Mouse (Mus musculus): ENCODE data around the gene Ncstn. TPM values are rescaled to one million over a fixed set of nuclear protein-coding genes. Genes with fewer than 3 reads are reported as not detected.
A peak's percentile ranks its signal among the peaks of the same experiment; 100 is the strongest.

Ncstn gene
- polyA plus RNA-seq, 1 experiment from 2014 or later = 129 TPM

DNA sequence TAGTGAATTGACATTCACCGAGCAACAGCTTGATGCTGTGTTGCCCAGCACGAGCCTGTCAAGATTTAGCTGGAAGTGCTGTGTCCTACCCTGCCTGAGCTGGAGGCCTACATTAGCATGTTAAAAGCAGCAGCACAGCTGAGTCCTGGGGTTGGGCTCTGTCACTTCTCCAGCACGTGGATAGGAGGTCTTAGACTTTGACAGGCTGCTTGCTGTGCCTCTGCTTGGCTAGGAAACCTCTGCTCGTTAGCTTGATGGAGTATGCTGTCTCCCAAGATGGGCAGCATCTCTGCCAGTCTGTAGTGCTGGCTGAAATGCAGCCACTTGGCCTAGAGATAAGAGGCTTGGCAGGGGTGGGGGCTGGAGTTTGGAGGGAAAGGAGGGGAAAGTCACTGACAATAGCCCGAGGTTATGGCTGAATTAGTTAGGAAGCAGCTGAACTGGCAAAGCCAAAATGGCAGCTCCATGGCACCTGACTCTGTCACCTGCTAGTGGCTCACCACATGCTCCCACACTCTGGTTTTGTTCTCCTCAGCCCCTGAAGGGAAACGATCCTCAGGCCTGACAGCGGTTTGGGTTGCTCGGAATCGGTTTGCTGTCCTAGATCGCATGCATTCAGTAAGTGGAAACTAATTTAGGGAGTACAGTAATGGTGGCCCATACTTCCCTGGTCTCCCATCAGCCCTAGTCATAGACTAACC, 25.3 kb upstream of the Ncstn start:
- no peak for TF ChIP-seq CTCF (IDR thresholded peaks at IDR 0.05; ENCODE audit: low read depth)
- Histone ChIP-seq H3K27ac (no peak overlapping the region), H3K9me3 (replicated peaks; ENCODE audit: low read length) (no peaks in the 10 kb centered on the region), H3K4me3 (replicated peaks; ENCODE audit: low read depth, low read length) (no peak overlapping the region), H3K27me3 (ENCODE audit: insufficient read depth, low read length) (no peaks in the 10 kb centered on the region), H3K36me3 (ENCODE audit: insufficient read depth, low read length) (peaks cover 86% of the 10 kb centered on the region), H3K9ac (ENCODE audit: low read depth, low read length) (no peak overlapping the region), H3K4me1 (replicated peaks; ENCODE audit: insufficient read depth, low read length) (no peaks in the 10 kb centered on the region), H3K4me2 (ENCODE audit: low read length) (no peak overlapping the region)
- DNase-seq (ENCODE audit: low spot score) (no peak), ATAC-seq (replicated peaks; ENCODE audit: low FRiP score, low read depth) (no peak)
- WGBS = 79% methylated on average over 10 of the region's 10 CpGs

DNA sequence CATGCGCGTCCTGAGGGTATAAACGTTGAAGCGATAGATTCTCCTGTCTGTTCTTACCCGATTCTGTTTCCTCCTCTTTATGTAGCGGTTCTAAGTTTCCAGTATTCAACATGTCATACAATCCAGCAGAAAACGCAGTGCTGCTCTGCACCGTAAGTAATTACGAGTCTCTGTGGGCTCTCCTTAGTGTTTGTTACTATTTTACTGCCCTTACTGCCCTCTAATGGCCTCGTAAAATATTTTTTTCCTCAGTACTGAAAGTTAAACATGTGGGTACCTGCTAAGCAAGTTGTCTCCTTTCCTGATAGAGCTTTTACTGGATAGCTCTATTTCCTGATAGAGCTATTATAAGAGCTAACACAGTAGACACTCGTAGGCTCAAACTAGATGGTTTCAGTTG, 22.5 kb upstream of the Ncstn start:
- Histone ChIP-seq H3K4me1 (replicated peaks; ENCODE audit: insufficient read depth, low read length) (no peaks in the 10 kb centered on the region), H3K4me3 (replicated peaks; ENCODE audit: low read depth, low read length) (no peak overlapping the region), H3K4me2 (ENCODE audit: low read length) (no peak overlapping the region), H3K9ac (ENCODE audit: low read depth, low read length) (no peak overlapping the region), H3K27me3 (ENCODE audit: insufficient read depth, low read length) (no peaks in the 10 kb centered on the region), H3K9me3 (replicated peaks; ENCODE audit: low read length) (no peaks in the 10 kb centered on the region), H3K27ac (no peak overlapping the region), H3K36me3 (ENCODE audit: insufficient read depth, low read length) (peaks cover 83% of the 10 kb centered on the region)
- peak; percentile 35 for DNase-seq (ENCODE audit: low spot score)
- peak; percentile 48; the same call in 1 of the 2 replicates for TF ChIP-seq CTCF (IDR thresholded peaks at IDR 0.05; ENCODE audit: low read depth)
- ATAC-seq (replicated peaks; ENCODE audit: low FRiP score, low read depth) = no peak
- 71% methylated on average over 11 of the region's 11 CpGs for WGBS

- no peaks in the 10 kb centered on the region for H3K4me1 ChIP-seq (replicated peaks; ENCODE audit: insufficient read depth, low read length)
Measured at GRCm38 (mm10) chr1:172103619-172104018, 21.0 kb upstream of the Ncstn start.

DNA sequence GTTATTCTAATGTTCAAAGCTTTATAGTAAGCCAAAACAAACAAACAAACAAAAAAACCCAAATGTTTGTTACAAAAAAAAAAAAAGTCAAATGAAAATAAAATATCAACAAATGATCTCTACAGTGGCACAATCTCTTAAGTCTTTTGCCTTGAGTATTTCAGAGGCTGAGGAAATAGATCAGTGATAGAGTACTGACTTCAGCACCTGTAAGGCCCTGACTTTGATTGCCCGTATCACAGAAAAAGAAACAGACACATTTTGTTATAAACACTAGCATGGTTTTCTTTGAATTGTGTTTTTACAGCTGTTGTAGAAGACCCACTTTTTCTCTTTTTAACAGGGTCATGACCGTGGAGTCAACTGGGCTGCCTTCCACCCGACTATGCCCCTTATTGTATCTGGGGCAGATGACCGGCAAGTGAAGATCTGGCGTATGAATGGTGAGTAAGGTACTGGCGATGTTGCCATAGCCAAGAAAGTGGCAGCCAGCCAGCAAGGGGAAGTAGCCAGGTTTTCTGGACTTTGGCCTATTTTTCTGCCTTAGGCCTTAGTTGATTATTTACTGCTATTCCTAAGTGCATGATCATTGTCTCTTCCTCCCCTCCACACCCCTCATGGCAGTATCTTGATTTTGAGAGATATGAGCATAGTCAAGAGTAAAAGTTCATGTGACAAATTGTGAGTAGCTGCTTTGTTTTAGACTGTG, 16.9 kb upstream of the Ncstn start:
- Histone ChIP-seq H3K9ac (ENCODE audit: low read depth, low read length) (no peak overlapping the region), H3K4me1 (replicated peaks; ENCODE audit: insufficient read depth, low read length) (no peaks in the 10 kb centered on the region), H3K36me3 (ENCODE audit: insufficient read depth, low read length) (peaks cover 71% of the 10 kb centered on the region; the same call in 1 of the 2 replicates), H3K9me3 (replicated peaks; ENCODE audit: low read length) (no peaks in the 10 kb centered on the region), H3K4me2 (ENCODE audit: low read length) (no peak overlapping the region), H3K27me3 (ENCODE audit: insufficient read depth, low read length) (no peaks in the 10 kb centered on the region), H3K27ac (no peak overlapping the region), H3K4me3 (replicated peaks; ENCODE audit: low read depth, low read length) (no peak overlapping the region)
- no peak for TF ChIP-seq CTCF (IDR thresholded peaks at IDR 0.05; ENCODE audit: low read depth)
- DNase-seq (ENCODE audit: low spot score) = peak; percentile 22
- peak; percentile 57 for ATAC-seq (replicated peaks; ENCODE audit: low FRiP score, low read depth)
- WGBS = 70% methylated on average over 6 of the region's 6 CpGs

More at GRCm38 (mm10) chr1:172103619-172104018, 21.0 kb upstream of the Ncstn start:
- Histone ChIP-seq H3K9me3 (replicated peaks; ENCODE audit: low read length) (no peaks in the 10 kb centered on the region), H3K4me3 (replicated peaks; ENCODE audit: low read depth, low read length) (no peak overlapping the region), H3K36me3 (ENCODE audit: insufficient read depth, low read length) (peaks cover 83% of the 10 kb centered on the region), H3K27me3 (ENCODE audit: insufficient read depth, low read length) (no peaks in the 10 kb centered on the region), H3K4me2 (ENCODE audit: low read length) (no peak overlapping the region), H3K9ac (ENCODE audit: low read depth, low read length) (no peak overlapping the region), H3K27ac (no peak overlapping the region)
- TF ChIP-seq CTCF (IDR thresholded peaks at IDR 0.05; ENCODE audit: low read depth) = no peak
- no peak for DNase-seq (ENCODE audit: low spot score)
- WGBS = 87% methylated on average over 4 of the region's 4 CpGs
- ATAC-seq (replicated peaks; ENCODE audit: low FRiP score, low read depth) = no peak

GRCm38 (mm10) chr1:172095202-172095601, 12.6 kb upstream of the Ncstn start:
- ATAC-seq (replicated peaks; ENCODE audit: low FRiP score, low read depth) = no peak

DNA sequence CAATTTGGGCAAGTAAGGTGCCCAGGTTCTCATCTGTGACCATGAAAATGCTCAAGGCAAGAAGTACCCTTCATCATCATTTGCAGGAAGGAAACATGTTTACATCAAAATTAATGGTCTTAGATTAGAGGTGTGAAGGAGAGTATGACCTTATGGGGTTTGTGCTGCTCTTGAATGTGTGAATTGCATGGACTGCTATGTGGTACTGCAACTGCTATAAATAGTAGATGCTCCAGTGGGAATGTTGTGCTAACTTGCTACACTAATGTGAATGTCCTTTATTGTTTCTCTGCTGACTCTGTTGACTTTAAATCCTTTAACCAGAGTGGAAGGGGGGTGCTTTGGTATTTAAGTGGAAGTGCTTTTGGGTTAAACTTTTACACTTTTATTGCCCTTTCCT, 11.7 kb upstream of the Ncstn start:
- DNase-seq (ENCODE audit: low spot score) (peak; percentile 6), ATAC-seq (replicated peaks; ENCODE audit: low FRiP score, low read depth) (no peak)
- H3K4me1 ChIP-seq (replicated peaks; ENCODE audit: insufficient read depth, low read length) = no peaks in the 10 kb centered on the region
- no peak overlapping the region for H3K4me2 ChIP-seq (ENCODE audit: low read length)
- H3K27me3 ChIP-seq (ENCODE audit: insufficient read depth, low read length) = no peaks in the 10 kb centered on the region
- no peaks in the 10 kb centered on the region for H3K9me3 ChIP-seq (replicated peaks; ENCODE audit: low read length)
- peaks cover 68% of the 10 kb centered on the region for H3K36me3 ChIP-seq (ENCODE audit: insufficient read depth, low read length)
- TF ChIP-seq CTCF (IDR thresholded peaks at IDR 0.05; ENCODE audit: low read depth) = no peak
- H3K9ac ChIP-seq (ENCODE audit: low read depth, low read length) = no peak overlapping the region
- H3K27ac ChIP-seq = peak overlapping the region; percentile 38; the same call in 1 of the 2 replicates
- H3K4me3 ChIP-seq (replicated peaks; ENCODE audit: low read depth, low read length) = no peak overlapping the region

More at GRCm38 (mm10) chr1:172095202-172095601, 12.6 kb upstream of the Ncstn start:
- no peak for DNase-seq (ENCODE audit: low spot score)
- Histone ChIP-seq H3K9me3 (replicated peaks; ENCODE audit: low read length) (no peaks in the 10 kb centered on the region), H3K4me2 (ENCODE audit: low read length) (no peak overlapping the region), H3K27ac (0 out of 2 replicates have a peak overlapping the region, but pooled peaks have one; percentile 4), H3K9ac (ENCODE audit: low read depth, low read length) (no peak overlapping the region), H3K4me1 (replicated peaks; ENCODE audit: insufficient read depth, low read length) (no peaks in the 10 kb centered on the region), H3K27me3 (ENCODE audit: insufficient read depth, low read length) (no peaks in the 10 kb centered on the region), H3K4me3 (replicated peaks; ENCODE audit: low read depth, low read length) (no peak overlapping the region), H3K36me3 (ENCODE audit: insufficient read depth, low read length) (peaks cover 69% of the 10 kb centered on the region)
- TF ChIP-seq CTCF (IDR thresholded peaks at IDR 0.05; ENCODE audit: low read depth) = no peak
- WGBS = 76% methylated on average over 6 of the region's 6 CpGs

Data from kidney, postnatal 0 days (tissue).